Mouse (Mus musculus) neural tube, embryonic 10.5 days (tissue): ENCODE data around the gene Oca2.

Experiments used
- DNase-seq: peaks from one replicate; pipeline ENCODE4 v3.0.0-alpha.2; 2017; ENCODE audit warnings: low spot score; ENCODE audit errors: extremely low spot score

The Oca2 gene

DNA sequence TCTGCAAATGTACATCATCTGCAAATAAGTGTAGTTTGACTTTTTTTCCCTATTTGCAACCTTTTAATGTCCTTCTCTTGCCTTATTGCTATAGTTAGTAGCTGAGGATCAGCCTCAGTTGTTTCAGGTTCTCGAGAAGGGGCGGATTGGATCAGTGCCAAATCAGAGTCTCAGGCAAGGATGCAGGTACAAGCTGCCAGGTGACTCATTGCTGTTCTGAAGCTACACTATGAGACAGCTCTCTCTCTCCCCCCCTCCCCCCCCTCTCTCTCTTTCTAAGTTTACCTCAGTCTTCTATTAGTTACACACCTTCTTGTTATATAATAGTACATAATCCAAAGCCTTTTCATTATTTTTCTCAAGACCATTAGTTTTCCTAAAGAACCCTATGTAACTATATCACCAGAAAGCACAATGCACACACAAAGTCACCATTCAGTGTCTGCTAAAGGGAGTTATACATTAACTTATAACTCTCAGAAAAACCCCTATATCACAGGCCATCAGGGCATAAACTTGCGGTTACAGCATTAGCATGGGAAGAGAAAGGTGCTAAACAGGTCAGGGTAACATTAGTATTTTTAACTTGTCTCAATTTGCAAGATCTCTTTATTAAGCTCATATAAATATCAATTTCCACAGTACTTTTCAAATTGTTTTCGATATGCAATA is 142.3 kb downstream of the Oca2 start:
- no peak for DNase-seq

DNA sequence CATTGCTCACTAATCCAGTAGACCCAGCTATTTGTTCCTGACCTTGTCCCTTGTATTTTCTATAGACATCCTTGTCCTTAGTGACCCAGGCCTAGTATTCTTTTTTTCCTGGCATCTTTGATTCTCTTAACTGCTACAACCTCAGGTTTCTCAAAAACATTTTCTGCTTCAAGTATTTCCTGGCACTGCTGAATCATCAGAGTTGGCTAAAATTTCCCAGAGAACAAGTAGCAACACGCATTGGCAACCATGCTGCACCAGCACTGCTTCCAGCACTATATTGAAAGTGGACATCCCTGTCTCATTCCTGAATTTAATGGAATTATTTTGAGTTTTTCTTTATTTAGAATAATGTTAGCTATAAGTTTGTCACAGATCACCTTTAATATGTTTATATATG is 143.1 kb downstream of the Oca2 start:
- no peak for DNase-seq

- DNase-seq, result no peak
Measured at GRCm38 (mm10) chr7:56388295-56388694, 148.7 kb downstream of the Oca2 start.

DNA sequence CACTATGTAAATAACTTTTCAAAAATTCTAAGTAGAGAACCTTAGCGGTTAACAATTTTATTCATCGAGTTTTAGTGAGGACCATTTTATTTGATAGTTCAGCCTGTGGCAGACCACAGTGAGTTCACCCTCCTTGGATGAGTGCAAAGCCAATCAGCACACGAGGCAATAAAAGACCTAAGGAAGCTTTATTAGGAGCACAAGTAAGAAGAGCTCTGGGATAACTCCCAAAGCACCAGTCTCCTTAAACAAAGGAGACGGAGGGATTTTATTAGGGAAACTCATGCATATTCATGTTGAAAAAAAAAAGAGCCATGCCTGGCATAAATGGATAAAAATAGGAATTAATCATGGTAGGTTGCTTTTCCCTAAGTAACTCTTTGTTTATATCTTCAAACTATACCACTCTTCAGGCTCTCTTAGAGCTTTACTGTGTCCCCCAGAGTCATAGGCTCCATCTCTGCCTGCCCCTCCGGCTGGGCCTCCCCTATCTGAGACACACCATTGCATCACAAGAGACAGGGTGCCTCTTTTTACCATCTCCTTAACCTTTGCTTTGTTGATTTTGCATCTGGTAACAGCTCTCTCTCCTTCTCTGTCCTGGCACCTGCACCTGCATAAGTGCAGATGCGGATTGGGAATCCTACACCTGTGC is 178.7 kb downstream of the Oca2 start:
- DNase-seq, result no peak

- no peak for DNase-seq
Measured at GRCm38 (mm10) chr7:56419253-56419844, 179.8 kb downstream of the Oca2 start.

DNA sequence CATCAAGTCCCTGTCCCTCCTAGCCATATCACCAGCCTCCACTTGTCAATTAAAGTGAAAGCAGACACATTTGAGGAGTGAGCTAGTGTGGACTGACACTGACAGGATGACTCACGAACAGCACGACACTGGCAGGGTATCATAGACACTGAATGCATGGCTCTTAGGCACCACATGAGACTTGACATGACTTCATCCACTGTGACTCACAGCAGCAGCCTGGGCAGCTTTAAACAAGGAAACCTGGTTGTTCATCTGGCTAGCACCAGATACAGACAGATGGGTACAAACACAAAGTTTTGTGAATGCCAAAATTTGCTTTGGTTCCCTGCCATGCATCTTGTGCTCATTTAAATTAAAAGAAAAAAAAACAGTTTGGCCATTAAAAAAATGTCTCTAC is 182.4 kb downstream of the Oca2 start:
- no peak for DNase-seq

- DNase-seq, result no peak
Measured at GRCm38 (mm10) chr7:56423548-56423947, 184.0 kb downstream of the Oca2 start.

- no peak for DNase-seq
Measured at GRCm38 (mm10) chr7:56460814-56461520, 221.4 kb downstream of the Oca2 start.

DNA sequence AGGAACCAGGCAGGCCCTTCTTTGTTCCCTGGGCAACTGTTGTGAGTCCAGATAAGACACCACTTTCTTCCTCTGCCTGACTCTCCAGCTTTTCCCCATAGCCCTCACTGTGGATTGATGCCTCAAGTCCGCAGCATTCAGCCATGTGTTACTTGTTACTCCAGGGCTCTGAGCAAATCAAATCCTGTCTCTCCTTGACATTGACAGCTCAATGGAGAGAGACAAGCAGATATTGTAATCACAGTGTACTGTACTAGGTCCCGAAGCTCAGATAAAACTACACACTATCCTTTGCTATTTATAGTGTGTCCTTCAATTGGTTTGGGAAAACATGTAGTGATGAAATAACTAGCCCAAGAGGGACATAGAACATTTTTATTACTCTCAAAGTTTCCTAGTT is 258.7 kb downstream of the Oca2 start:
- DNase-seq, result no peak

DNA sequence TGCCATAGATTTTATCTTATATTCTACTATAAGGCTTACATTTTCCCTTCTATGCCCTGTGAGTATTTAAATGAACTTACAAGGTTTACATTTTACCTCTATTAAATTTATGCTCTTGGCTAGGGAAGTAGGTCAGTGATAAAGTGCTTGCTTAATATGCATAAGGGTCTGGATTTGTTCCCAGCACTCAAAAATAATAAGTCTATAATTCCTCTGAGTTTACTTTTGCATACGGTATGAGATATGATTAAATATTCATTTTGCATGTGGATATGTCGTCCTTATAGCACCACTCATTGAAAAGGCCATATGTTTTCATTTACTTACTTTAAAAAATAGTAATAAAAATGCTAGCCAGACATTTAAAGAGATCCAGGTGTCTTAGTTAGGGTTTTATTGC is 259.8 kb downstream of the Oca2 start:
- DNase-seq, result no peak

- no peak for DNase-seq
Measured at GRCm38 (mm10) chr7:56499767-56500166, 260.2 kb downstream of the Oca2 start.

- no peak for DNase-seq
Measured at GRCm38 (mm10) chr7:56500438-56500837, 260.9 kb downstream of the Oca2 start.

- DNase-seq, result no peak
Measured at GRCm38 (mm10) chr7:56518581-56518980, 279.0 kb downstream of the Oca2 start.

GRCm38 (mm10) chr7:56519741-56520140 is 280.2 kb downstream of the Oca2 start:
- peak; percentile 13 for DNase-seq

- DNase-seq, result no peak
Measured at GRCm38 (mm10) chr7:56534856-56535255, 295.3 kb downstream of the Oca2 start.

DNA sequence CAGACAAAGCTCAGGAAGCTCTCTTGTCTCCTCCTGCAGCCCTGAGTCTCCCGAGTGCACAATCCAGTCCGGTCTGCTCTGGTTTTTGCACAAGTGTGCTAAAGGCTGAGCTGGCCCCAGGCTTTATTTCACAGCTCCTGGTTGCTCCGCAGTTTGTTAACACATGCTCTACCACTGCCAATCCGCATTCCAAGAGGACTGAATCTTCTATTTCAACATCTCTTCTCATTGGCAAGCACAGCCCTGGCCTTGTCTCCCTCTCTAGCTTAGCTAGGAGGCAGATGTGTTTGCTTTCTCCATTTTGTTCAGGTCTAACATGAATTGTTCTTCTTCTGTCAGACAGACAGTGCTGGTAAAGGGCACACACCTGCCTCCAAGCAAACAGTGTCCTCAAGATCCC is 309.7 kb downstream of the Oca2 start:
- DNase-seq, result no peak

DNA sequence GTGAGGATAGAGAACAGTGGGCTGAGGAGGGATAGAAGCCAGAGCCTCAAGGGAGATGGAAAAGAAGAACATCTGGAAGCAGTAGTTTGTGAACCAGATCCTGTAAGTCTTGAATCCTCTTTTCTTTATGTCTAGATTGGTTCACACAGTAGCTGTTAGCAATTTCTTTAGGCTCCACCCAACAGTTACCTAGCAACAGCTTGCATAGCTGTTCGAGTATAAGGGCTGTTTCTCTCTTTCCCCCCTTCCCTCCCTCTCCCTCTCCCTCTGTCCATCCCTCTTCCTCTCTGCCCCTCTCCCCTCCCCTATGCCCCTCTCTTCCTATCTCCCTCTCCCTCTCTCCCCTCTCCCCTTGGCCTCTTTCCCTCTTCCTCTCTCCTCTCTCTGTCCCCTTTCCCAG is 312.2 kb downstream of the Oca2 start:
- DNase-seq, result no peak
